Mouse (Mus musculus) heart, postnatal 0 days (tissue): ENCODE results near the gene Tsg101.

ENCODE experiments used
- CTCF ChIP-seq: IDR thresholded peaks from 2 replicates; pipeline ENCODE4 v1.5.1; 2016; ENCODE audit warnings: antibody characterized with exemption, control low read depth, low read depth
- EP300 ChIP-seq: IDR thresholded peaks from 2 replicates; pipeline ENCODE4 v1.6.1; 2016; ENCODE audit warnings: antibody characterized with exemption, low read depth

DNA sequence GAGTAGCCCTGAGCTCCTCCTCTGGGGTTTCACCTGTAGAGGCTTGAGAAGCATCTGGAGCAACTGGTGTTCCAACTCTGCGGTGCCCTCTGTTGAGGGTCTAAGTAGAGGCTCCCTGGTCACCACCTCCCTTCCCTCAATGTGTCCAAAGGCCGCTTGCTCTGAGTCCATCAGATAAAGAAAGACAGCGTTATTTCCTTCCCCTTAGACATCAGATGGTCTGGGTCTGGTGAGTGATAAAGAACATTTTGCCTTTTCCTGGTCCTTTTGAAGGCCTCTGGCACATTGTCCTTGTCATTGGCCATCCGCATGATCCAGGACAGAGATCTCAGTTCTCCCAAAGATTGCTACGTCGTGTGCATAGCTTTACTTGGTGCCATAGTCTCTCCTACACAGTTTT, 42.5 kb downstream of the Tsg101 start:
- TF ChIP-seq CTCF (no peak), EP300 (no peak)
